Mouse (Mus musculus) MEL-GATA-1-ER (cell line): Measurements from ENCODE around the gene Sema6d.
"Not testable (repeated sequence)": the region's sequence is repeated elsewhere in the genome, so short reads cannot be mapped to it uniquely, and the experiment has no call there.

Source experiments
- DNase-seq: peaks from one replicate; pipeline ENCODE4 v3.0.0-alpha.2; 2012; ENCODE audit warnings: low read depth; ENCODE audit errors: extremely low read depth

Sema6d gene

DNA sequence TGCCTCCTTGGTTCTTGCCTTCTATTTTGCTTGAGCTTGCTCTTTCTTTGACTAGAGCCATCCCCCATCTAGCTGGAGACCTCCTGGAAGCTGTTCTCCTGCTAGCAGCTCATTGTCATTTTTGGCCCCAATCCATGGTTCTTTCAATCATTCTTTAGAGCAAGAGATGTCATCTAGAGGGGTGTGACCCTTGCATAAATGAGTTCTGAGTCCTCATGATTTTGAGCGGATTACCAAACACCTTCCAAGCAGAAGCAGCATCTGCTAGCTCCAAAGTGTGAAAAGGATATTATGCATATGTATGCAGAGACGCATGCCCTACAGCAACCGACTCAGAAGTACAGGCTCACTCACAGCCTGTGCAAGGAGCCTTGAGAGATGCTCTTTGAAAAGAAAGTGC lies 201.4 kb downstream of the Sema6d start:
- no peak for DNase-seq

- DNase-seq = no peak
Observed at GRCm38 (mm10) chr2:124293601-124294000, 203.8 kb downstream of the Sema6d start.

DNA sequence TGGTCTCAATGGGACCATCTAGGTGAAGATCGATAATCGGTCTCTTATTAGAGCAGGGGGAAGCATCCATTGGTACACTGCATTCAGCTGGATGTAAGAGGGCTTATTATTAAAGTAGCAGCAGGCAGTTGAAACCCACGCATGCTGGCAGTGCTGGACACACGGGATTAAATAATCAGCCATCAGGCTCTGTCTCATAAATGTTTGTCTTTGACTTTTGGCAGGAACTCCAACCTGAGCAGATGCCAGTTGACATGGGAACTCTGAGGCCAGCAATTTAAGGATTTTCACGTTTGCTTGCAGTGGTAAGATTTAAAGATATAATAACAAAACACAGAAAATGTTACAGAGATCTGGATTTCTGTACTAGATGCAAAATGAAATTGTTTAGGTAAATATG lies 208.6 kb downstream of the Sema6d start:
- no peak for DNase-seq

GRCm38 (mm10) chr2:124298872-124299271 lies 209.1 kb downstream of the Sema6d start:
- no peak for DNase-seq

DNA sequence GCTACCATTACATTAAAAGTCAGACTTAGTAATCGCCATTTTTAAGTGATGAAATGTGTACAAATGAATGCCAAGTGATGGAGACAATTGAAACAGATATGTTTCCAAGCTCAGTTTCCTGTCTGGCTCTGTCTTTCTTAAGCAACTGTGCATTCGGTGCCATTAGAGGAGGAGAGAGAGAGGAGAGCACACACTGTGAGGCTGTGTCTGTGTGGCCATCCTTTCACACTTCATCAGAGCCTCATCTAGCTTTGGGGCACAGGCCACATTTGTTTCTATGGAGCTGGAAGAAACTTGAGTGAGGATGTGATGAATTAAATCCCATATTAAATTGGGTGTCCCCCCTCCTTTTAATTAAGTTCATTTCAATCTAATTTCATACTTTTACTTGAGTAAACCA lies 218.8 kb downstream of the Sema6d start:
- no peak for DNase-seq

- DNase-seq = no peak
Observed at GRCm38 (mm10) chr2:124309361-124310128, 219.8 kb downstream of the Sema6d start.

GRCm38 (mm10) chr2:124322528-124323215 lies 232.9 kb downstream of the Sema6d start:
- no peak for DNase-seq

GRCm38 (mm10) chr2:124324107-124324724 lies 234.4 kb downstream of the Sema6d start:
- DNase-seq = no peak

DNA sequence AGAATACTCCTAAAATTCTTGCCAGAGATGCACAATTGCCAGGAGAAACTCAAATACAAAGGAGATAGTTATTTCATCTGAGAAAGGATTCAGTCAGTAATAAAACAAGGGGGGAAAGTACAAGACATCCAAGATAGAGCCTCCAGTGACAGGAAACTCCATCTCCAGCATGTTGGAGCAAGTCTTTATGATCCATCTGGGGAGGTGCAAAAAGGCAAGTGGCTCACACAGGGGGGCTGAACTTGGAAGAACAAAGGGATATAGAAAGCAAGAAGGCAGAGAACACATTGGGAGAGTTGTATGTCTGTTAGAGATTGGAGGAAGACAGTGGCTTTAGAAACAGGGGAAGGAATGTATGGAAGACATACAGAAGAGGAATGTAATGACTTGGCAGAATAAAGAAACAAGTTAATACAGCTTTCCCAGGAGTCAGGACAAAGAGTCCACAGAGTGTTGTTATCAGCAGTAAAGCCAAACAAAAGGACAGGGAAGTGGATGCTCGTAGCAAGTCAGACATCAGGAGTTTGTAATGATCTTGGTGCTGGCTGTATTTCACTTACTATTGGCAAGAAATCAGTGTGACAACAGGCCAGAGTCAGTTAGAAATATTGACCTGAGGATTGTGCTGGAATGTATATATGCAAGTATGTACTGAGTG lies 239.8 kb downstream of the Sema6d start:
- no peak for DNase-seq

GRCm38 (mm10) chr2:124332890-124333289 lies 243.1 kb downstream of the Sema6d start:
- DNase-seq = no peak

DNA sequence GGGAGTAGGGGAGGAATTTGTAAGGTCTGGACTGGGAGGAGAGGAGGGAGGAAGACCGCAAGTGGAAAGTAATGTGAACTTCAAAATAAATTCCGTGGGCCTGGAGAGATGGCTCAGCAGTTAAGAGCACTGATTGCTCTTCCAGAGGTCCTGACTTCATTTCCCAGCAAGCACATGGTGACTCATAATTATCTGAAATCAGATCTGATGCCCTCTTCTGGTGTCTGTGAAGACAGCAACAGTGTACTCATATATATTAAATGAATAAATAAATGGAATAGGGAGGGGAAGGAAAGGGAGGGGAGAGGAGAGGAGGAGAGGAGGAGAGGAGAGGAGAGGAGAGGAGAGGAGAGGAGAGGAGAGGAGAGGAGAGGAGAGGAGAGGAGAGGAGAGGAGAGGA lies 244.9 kb downstream of the Sema6d start:
- DNase-seq = not testable (repeated sequence)

- DNase-seq = no peak
Observed at GRCm38 (mm10) chr2:124338296-124338695, 248.5 kb downstream of the Sema6d start.

DNA sequence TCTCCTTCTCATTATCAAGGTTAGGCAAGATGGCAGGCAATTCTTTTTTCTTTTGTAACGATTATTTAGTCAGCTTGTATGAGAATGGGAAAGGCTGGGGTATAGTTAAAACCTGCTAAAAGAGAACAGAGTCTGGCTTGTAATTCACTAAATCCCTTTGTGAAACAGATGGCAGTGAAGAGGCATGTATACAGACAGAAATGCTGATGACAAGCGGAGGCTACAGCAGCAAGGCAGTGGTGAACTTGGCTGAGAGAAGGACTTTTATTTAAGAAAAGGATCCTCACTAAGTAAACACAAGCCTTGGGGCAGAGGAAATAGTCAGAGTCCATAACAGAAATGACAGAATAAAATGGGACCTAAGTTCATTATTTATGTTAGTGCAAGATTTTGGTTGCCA lies 264.4 kb downstream of the Sema6d start:
- DNase-seq = no peak

- no peak for DNase-seq
Observed at GRCm38 (mm10) chr2:124354716-124355115, 264.9 kb downstream of the Sema6d start.

DNA sequence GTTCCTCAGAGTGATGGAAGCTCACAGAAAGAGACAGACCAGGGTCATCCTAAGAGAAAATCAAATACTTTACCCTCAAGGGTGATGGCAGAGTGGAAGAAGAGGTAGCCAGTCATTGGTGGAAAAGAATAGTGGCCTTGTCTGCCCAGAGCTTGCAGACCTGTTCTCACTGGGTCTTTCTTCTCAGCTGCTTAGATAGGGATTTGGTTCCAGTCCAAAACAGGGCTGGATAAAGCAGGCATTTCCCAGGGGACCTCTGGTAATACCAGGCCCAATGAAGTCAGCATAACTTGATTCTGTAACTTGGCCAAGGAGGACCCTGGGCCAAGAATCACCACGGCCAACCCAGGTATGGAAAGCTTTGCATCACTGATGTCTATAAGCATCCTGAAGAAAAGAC lies 279.5 kb downstream of the Sema6d start:
- DNase-seq = no peak

DNA sequence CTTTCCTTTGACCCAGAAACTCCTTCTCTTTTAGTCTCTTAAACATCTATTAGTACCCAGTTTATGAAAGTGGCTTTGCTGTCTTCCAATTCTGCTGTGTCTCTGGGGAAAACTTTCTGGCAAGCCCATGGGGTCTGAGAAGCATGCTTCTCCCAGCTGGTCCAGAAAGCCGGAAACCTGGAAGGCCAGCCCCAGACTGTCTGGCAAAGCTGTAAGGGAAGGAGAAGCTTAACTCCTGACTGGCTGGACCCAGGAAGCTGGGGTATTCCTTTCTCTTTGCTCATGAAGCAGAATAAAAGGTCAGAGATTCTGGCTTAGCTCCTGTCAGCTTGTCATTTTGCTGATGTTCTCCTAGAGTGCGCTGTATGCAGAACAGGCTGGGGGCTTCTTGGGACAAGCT lies 280.2 kb downstream of the Sema6d start:
- no peak for DNase-seq

GRCm38 (mm10) chr2:124371363-124371762 lies 281.6 kb downstream of the Sema6d start:
- no peak for DNase-seq

DNA sequence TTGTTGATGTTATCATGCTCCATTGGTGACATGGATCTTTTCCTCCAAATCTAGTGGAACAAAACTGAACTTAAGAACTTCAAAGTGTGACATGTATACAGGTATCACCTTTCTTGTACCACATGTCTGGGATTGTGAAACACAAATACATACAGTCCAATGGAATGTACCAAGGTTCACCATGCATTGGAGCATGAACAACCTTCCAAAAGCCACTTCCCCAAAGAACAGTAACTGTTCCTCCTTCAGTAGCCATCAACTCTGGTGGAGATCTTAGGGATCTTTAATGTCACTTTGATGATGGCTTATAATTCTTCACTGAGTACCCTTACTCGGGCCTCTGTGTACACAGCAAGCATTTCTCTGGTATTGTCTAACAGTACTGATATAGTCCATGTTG lies 295.3 kb downstream of the Sema6d start:
- no peak for DNase-seq

DNA sequence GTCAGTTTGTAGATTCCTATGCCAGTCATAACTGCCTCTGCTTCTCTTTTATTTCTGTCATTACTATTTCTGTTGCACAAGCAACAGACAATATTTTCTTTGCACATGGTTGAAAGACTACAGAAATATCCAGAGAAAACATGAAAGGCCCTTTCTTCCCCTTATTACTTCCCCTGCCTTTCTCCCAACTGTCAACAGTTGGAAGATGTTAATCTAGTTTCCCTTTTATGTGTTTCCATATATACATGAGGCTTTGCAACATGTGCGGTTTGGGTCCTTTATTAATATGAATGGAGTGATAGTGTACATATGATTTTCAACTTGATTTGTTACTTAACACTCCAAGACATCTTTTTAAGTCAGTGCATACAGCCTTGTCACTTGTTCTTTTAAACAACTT lies 296.0 kb downstream of the Sema6d start:
- no peak for DNase-seq

GRCm38 (mm10) chr2:124388269-124388668 lies 298.5 kb downstream of the Sema6d start:
- no peak for DNase-seq

GRCm38 (mm10) chr2:124396733-124397132 lies 307.0 kb downstream of the Sema6d start:
- DNase-seq = no peak

GRCm38 (mm10) chr2:124397304-124397703 lies 307.5 kb downstream of the Sema6d start:
- no peak for DNase-seq
